Mouse (Mus musculus) ES-Bruce4 (cell line): ENCODE measurements at regions not wholly inside any gene's neighbourhood (a gene's known extent, or its start where the extent isn't known, plus 50 kb on each side); places are given as distances from the start of the nearest gene placed in this dataset.

Experiments
- H3K27ac ChIP-seq: 2 replicates; pipeline ENCODE4 v1.5.1; 2012; ENCODE audit warnings: low read length, inconsistent platforms; ENCODE audit not compliant: insufficient read depth
- H3K27me3 ChIP-seq: 2 replicates; pipeline ENCODE4 v1.6.1; 2012; ENCODE audit warnings: mild to moderate bottlenecking, low read length, inconsistent platforms; ENCODE audit not compliant: control insufficient read depth, poor library complexity, insufficient read depth, severe bottlenecking
- H3K36me3 ChIP-seq: 2 replicates; pipeline ENCODE4 v1.6.1; 2012; ENCODE audit warnings: inconsistent platforms, mild to moderate bottlenecking, low read length, moderate library complexity; ENCODE audit not compliant: control insufficient read depth, poor library complexity, insufficient read depth, severe bottlenecking
- H3K4me1 ChIP-seq: one replicate; pipeline ENCODE4 v1.8.1; 2011; ENCODE audit warnings: low read length; ENCODE audit not compliant: control insufficient read depth, insufficient read depth
- H3K4me3 ChIP-seq: 2 replicates; pipeline ENCODE4 v1.5.1; 2011; ENCODE audit warnings: low read depth, mild to moderate bottlenecking, low read length
- H3K9ac ChIP-seq: 2 replicates; pipeline ENCODE4 v1.6.1; 2012; ENCODE audit warnings: low read depth, mild to moderate bottlenecking, inconsistent platforms; ENCODE audit not compliant: poor library complexity, severe bottlenecking
- H3K9me3 ChIP-seq: replicated peaks from 2 replicates; pipeline ENCODE4 v1.6.1; 2012; ENCODE audit warnings: mild to moderate bottlenecking, low read length, inconsistent platforms; ENCODE audit not compliant: control insufficient read depth, poor library complexity, insufficient read depth, severe bottlenecking
- CTCF ChIP-seq: IDR thresholded peaks from one replicate; pipeline ENCODE4 v1.8.1; 2011; ENCODE audit warnings: low read depth, low read length
- EP300 ChIP-seq: IDR thresholded peaks from 2 replicates; pipeline ENCODE4 v1.6.1; 2011; ENCODE audit warnings: low read depth, low read length; ENCODE audit not compliant: insufficient read depth
- POLR2A ChIP-seq: IDR thresholded peaks from one replicate; pipeline ENCODE4 v1.8.1; 2011; ENCODE audit warnings: low read length; ENCODE audit not compliant: insufficient read depth

GRCm38 (mm10) chr11:39477136-39477535, 1217.9 kb downstream of the Mat2b start:
- no peaks in the 10 kb centered on the region for H3K9me3 ChIP-seq
- no peaks in the 10 kb centered on the region for H3K36me3 ChIP-seq
- H3K27ac ChIP-seq, result no peak overlapping the region
- no peaks in the 10 kb centered on the region for H3K27me3 ChIP-seq
- TF ChIP-seq POLR2A (no peak), CTCF (no peak), EP300 (no peak)
- H3K4me1 ChIP-seq, result no peaks in the 10 kb centered on the region
- no peak overlapping the region for H3K9ac ChIP-seq
- no peak overlapping the region for H3K4me3 ChIP-seq

DNA sequence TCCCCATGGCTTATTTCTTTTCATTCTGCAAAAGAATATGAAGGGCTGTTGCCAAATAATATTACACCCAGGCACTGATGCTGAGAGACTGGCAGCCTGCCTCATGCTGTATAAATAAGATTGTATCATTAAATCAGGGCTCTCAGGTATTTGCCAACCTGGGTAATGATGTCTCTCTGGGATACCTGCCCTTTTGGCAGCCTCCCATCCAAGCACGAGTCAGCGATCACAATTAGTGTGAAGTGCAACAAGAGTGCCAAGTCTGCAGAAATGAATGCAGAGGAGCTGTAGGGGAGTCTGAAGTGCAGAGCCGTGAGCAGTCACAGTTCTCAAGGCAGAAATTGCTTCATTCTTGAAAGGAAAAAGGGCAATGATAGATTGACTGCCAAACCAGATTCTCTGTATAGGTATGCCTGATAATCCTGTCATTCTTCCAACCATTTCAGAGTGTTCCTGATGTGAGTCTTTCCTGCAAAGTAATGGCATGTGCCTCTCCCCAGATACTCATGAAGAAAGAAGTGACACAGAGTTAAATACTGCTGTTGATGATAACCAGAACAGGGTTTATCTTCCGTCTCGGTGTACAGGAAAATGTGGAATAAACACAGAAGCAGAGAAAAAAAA, 1241.6 kb downstream of the Mat2b start:
- no peak for TF ChIP-seq POLR2A
- TF ChIP-seq CTCF, result no peak
- no peak for TF ChIP-seq EP300
- no peaks in the 10 kb centered on the region for H3K27me3 ChIP-seq
- H3K9ac ChIP-seq, result no peak overlapping the region
- no peaks in the 10 kb centered on the region for H3K9me3 ChIP-seq
- H3K4me1 ChIP-seq, result no peaks in the 10 kb centered on the region
- H3K27ac ChIP-seq, result no peak overlapping the region
- H3K4me3 ChIP-seq, result no peak overlapping the region
- no peaks in the 10 kb centered on the region for H3K36me3 ChIP-seq

- no peaks in the 10 kb centered on the region for H3K9me3 ChIP-seq
- no peaks in the 10 kb centered on the region for H3K36me3 ChIP-seq
- no peak overlapping the region for H3K27ac ChIP-seq
- no peak overlapping the region for H3K9ac ChIP-seq
- no peaks in the 10 kb centered on the region for H3K4me1 ChIP-seq
- H3K27me3 ChIP-seq, result no peaks in the 10 kb centered on the region
- no peak overlapping the region for H3K4me3 ChIP-seq
- TF ChIP-seq EP300, result no peak
- TF ChIP-seq CTCF, result no peak
- TF ChIP-seq POLR2A, result no peak
Observed at GRCm38 (mm10) chr11:39446374-39446773, 1248.6 kb downstream of the Mat2b start.

- Histone ChIP-seq H3K4me3 (no peak overlapping the region), H3K27me3 (no peaks in the 10 kb centered on the region), H3K9me3 (no peaks in the 10 kb centered on the region), H3K27ac (no peak overlapping the region), H3K36me3 (no peaks in the 10 kb centered on the region), H3K9ac (no peak overlapping the region), H3K4me1 (no peaks in the 10 kb centered on the region)
- TF ChIP-seq EP300, result no peak
- no peak for TF ChIP-seq CTCF
- no peak for TF ChIP-seq POLR2A
Observed at GRCm38 (mm10) chr11:39411691-39412090, 1283.3 kb downstream of the Mat2b start.

GRCm38 (mm10) chr11:39411182-39411581, 1283.8 kb downstream of the Mat2b start:
- H3K4me1 ChIP-seq, result no peaks in the 10 kb centered on the region
- no peaks in the 10 kb centered on the region for H3K9me3 ChIP-seq
- no peak overlapping the region for H3K27ac ChIP-seq
- TF ChIP-seq CTCF, result no peak
- TF ChIP-seq EP300, result no peak
- TF ChIP-seq POLR2A, result no peak
- no peak overlapping the region for H3K4me3 ChIP-seq
- H3K27me3 ChIP-seq, result no peaks in the 10 kb centered on the region
- no peak overlapping the region for H3K9ac ChIP-seq
- H3K36me3 ChIP-seq, result no peaks in the 10 kb centered on the region

DNA sequence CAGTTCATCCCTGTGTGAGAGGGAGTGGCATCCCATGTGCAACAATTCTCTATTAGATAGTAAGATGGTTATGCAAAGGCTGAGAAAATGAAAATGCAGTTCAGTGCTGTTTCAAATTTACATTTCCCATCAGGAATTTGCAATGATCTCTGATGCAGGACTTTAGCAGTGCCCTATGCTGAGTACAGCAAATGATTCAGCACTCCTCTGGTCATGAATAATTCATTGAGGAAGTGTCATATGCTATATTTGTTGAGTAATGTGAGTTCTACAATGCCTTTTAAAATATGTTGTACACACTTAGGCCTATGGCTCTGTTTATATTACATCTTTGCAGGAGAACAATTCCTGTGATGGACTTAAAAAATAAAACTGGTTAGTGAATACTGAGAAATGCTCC, 1330.2 kb downstream of the Mat2b start:
- Histone ChIP-seq H3K4me3 (no peak overlapping the region), H3K9ac (no peak overlapping the region), H3K27me3 (no peaks in the 10 kb centered on the region), H3K9me3 (no peaks in the 10 kb centered on the region), H3K27ac (no peak overlapping the region), H3K36me3 (no peaks in the 10 kb centered on the region), H3K4me1 (no peaks in the 10 kb centered on the region)
- TF ChIP-seq POLR2A (no peak), CTCF (no peak), EP300 (no peak)
